Mouse (Mus musculus): ENCODE results near the gene Tob2. TPM values are rescaled to one million over a fixed set of nuclear protein-coding genes. Genes with fewer than 3 reads are reported as not detected.

Gene Tob2
- total RNA-seq, 2 experiments from 2014 or later = 56.5 to 78.6 TPM

Other genes with a start within 250 kb of the Tob2 start
- 10 to 100 TPM; 13.4 to 13.6 TPM for gene L3mbtl2, start 194.9 kb downstream of the Tob2 start, total RNA-seq (2021)
- 1 to 10 TPM; 1.2 to 1.8 TPM for gene Chadl, start 161.5 kb downstream of the Tob2 start, total RNA-seq (2021)
- gene Zc3h7b, start 113.7 kb downstream of the Tob2 start, total RNA-seq (2021) = 10 to 100 TPM; 83.1 to 91.3 TPM
- 10 to 100 TPM; 41.5 to 43.3 TPM for gene Rangap1, start 113.3 kb downstream of the Tob2 start, total RNA-seq (2021)
- gene Tef, start 56.4 kb downstream of the Tob2 start, total RNA-seq (2021) = 10 to 100 TPM; 51.7 to 74.0 TPM
- 10 to 100 TPM; 51.7 to 56.0 TPM for gene Phf5a, start 13.1 kb upstream of the Tob2 start, total RNA-seq (2021)
- gene Aco2, start 13.5 kb upstream of the Tob2 start, total RNA-seq (2021) = 1,000 to 10,000 TPM; 1,895 to 1,910 TPM
- gene Polr3h, start 67.4 kb upstream of the Tob2 start, total RNA-seq (2021) = 10 to 100 TPM in 1 of 2 experiments, 1 to 10 TPM in 1; 9.7 to 10.0 TPM
- gene Csdc2, start 78.0 kb upstream of the Tob2 start, total RNA-seq (2021) = 10 to 100 TPM in 1 of 2 experiments, 1 to 10 TPM in 1; 7.8 to 19.8 TPM
- 10 to 100 TPM; 22.0 to 31.4 TPM for gene Pmm1, start 102.1 kb upstream of the Tob2 start, total RNA-seq (2021)
- gene 1700029P11Rik, start 121.7 kb upstream of the Tob2 start, total RNA-seq (2021) = not detected
- gene Xrcc6, start 129.0 kb upstream of the Tob2 start, total RNA-seq (2021) = 10 to 100 TPM; 22.6 to 29.3 TPM
- 10 to 100 TPM; 24.6 to 26.7 TPM for gene Desi1, start 175.1 kb upstream of the Tob2 start, total RNA-seq (2021)
- gene Snu13, start 188.8 kb upstream of the Tob2 start, total RNA-seq (2021) = 10 to 100 TPM; 55.3 to 57.3 TPM
- gene 4930407I10Rik, start 200.4 kb upstream of the Tob2 start, total RNA-seq (2021) = not detected
- gene Mei1, start 211.2 kb upstream of the Tob2 start, total RNA-seq (2021) = not detected